Mouse (Mus musculus) kidney, adult 10 weeks (tissue): ENCODE results near the gene S100z. TPM values are rescaled to one million over a fixed set of nuclear protein-coding genes. Genes with fewer than 3 reads are reported as not detected.

Experiments used
- polyA plus RNA-seq: library from polyadenylated mRNA; stranded (reverse); fragments of 350-450 nt; fragmentation: Illumina TruSeq; extraction: RNeasy Lipid Tissue Mini Kit (QIAGEN cat#74804); gene quantifications from one replicate; pipeline ENCODE4 v1.2.3, GENCODE M21; 2014; ENCODE audit warnings: low read depth, low replicate concordance

The S100z gene
- not detected for polyA plus RNA-seq

DNA sequence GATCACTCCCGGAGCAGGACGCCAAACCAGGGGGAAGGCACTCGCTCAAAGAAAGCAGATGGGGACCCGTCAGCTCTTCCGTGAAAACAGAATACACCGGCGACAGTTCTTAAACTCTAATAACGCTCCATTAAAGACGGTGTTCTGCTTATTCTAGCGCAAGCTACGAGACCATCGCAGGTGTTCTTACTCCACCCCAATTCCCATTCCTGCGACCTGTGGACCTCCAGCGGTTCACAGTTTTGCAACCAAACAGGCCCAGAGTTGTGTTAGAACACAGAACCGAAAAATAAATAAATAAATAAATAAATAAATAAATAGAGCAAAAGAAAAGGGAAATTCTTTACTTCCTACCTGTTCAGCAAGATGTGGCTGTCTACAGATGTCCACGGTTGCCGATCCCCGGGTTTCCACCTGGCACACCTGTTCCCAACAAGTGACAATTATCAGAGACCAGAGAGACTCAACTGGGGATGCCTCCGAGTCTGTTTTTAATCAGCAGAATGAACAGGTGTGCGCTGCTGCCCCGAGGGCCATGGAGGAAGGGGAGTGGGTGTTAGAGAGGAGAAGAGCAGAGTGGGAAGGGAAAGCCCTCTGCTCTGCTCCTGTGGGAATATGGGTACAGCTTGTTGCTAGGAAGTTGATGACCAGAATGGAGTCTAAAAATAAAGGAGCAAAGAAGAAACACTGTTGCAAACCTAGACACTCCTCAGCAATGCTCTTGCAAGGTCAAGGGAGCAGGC is at the start of gene S100z:
Gene S100z (minus strand): TSS at position 51 of the 743 bp plus-strand sequence.

DNA sequence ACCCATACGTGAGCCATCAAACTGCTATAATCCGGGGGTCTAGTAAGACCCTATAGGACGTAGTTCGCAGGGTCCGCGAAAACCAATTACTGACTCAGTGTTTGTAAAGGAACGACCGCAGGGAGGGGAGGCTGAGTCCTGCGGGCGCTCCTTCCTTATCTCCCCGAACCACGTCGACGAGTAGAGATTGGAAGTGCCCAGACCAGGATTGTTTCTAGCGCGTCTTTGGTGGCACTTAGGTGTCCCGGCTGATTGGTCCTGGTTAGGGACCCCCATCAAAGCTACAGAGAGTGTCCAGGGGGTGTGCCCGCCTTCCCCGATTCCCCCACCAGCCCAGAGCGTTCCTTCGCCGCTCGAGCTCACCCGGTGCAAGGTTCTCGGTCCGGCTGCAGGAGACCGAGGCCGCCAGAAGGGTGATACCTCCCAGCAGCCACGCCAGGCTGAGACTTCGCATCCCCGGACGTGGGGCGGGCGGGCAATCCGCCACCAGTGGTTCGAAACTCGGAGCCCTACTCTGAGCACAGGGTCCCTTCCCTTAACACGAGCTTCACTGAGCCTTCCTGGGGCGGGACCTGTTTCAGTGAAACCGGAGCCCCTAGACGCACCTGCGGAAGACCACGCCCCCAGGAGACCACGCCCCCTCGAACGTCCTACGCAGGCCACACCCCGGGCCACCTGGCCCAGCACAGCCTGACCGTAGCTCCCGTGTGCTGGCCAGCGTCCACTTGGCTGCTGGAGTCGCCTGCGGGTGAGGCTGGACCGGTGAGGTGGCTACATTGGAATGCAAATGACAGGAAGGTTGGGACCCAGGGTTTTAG is 46.4 kb upstream of the S100z start, which contains the start of gene F2rl1:
Gene F2rl1 (minus strand): TSS at position 554 of the 818 bp plus-strand sequence.

DNA sequence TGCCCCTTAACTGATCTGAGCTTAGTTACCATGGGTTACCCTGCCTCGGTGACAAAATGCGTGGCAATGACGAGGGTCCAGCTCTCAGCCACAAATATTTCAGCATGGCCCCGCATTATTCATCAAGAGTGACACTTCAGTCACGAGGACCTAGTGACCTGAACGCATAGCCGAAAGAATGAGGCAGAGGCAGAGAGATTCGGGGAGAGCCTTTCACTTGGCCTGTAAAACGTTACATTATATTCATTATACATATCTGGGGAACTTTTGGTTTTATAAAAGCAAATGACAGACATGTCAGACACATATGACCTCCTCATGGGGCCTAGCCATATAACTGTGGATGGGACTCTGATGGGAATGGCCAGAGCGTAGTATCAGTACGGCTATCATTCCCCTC is 33.7 kb downstream of the S100z start, which contains the start of gene Crhbp:
Gene Crhbp (minus strand): TSS at position 101 of the 400 bp plus-strand sequence.

Other genes with a start within 250 kb of the S100z start
- gene Pde8b, start 228.4 kb downstream of the S100z start, polyA plus RNA-seq = 12.6 TPM
- gene Zbed3, start 155.1 kb downstream of the S100z start, polyA plus RNA-seq = 26.7 TPM
- gene Aggf1, start 103.4 kb downstream of the S100z start, polyA plus RNA-seq = 28.0 TPM
- gene Crhbp, start 33.8 kb downstream of the S100z start, polyA plus RNA-seq = not detected
- gene F2rl1, start 46.5 kb upstream of the S100z start, polyA plus RNA-seq = 17.4 TPM
- gene F2r, start 139.8 kb upstream of the S100z start, polyA plus RNA-seq = 115 TPM
- gene F2rl2, start 218.1 kb upstream of the S100z start, polyA plus RNA-seq = 0.16 TPM